Mouse (Mus musculus) liver, embryonic 14.5 days (tissue): ENCODE data around the gene Nr3c2.

Experiments
- CTCF ChIP-seq: IDR thresholded peaks from 2 replicates; pipeline ENCODE4 v1.5.1; 2016; ENCODE audit warnings: antibody characterized with exemption, low read depth, control low read depth
- EP300 ChIP-seq: IDR thresholded peaks from 2 replicates; pipeline ENCODE4 v1.6.1; 2016; ENCODE audit warnings: antibody characterized with exemption, low read depth

DNA sequence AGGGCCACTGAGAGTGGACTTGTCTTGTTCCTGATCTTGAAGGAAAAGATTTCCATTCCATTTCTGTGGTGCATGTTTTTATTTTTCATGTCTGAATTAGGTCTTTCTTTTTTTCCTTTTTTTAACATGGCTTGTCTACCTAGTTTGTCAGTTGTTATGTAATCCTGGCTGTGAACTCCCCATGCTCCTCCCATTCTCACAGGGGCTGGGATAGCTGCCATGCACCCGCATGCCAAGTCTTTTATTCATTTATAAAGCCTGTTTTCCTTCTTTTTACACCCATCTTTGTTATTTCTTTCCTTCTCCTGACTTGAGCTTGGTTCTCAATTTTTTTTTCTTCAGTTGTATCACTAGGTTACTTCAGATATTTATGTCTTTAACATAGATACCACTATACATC is 337.5 kb downstream of the Nr3c2 start:
- TF ChIP-seq CTCF (no peak), EP300 (no peak)
